Mouse (Mus musculus): ENCODE data around the gene Kif5a.

DNA sequence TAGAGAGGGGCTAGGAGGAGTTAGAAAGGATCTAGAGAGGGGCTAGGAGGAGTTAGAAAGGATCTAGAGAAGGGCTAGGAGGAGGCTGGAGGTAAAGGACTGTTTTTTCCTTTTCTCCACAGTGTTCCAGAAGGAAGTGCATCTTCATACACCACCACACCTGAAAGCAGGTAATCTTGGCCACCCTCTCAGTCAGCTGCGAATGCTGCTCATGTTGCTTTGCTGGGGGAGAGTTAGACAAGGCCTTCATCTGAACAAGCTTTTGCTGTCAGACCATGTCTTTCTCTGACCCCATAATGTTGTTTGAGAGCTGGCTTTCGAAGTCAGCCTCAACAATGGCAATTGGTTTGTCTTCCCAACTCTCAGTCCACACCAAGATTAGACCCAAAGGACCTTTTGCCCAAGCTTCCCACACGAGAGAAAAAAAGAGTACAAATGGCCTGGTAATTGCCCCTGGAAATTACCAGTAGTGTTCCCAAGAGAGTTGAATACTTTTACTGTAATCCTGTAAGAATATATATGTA is 30.5 kb upstream of the Kif5a start:
- TF ChIP-seq CTCF (IDR thresholded peaks at IDR 0.05): no peak
- TF ChIP-seq POLR2A (IDR thresholded peaks at IDR 0.05; ENCODE audit: insufficient read depth, low read depth, low read length): no peak
- no peak for TF ChIP-seq EP300 (IDR thresholded peaks at IDR 0.05; ENCODE audit: insufficient read depth, low read depth, low read length)
